Mouse (Mus musculus) heart, adult 2 months (tissue): ENCODE data around the gene Uap1.

ENCODE experiments used
- CTCF ChIP-seq: fragments of 200-600 bp; IDR thresholded peaks from 2 replicates; pipeline ENCODE4 v1.8.1; 2022; ENCODE audit warnings: antibody characterized with exemption, mild to moderate bottlenecking, moderate library complexity
- POLR2A ChIP-seq: fragments of 200-500 bp; IDR thresholded peaks from 2 replicates; pipeline ENCODE4 v1.6.1; 2011; ENCODE audit warnings: mild to moderate bottlenecking, low read depth, low read length, control low read depth; ENCODE audit not compliant: insufficient read depth

GRCm38 (mm10) chr1:170155298-170155697 lies 19.5 kb downstream of the Uap1 start:
- TF ChIP-seq CTCF (peak; percentile 46), POLR2A (no peak)
